Mouse (Mus musculus) kidney, adult 18-20 months (tissue): ENCODE results near the gene Ccdc122.

Experiments used
- DNase-seq: peaks from one replicate; pipeline ENCODE4 v3.0.0; 2021

Ccdc122 gene

DNA sequence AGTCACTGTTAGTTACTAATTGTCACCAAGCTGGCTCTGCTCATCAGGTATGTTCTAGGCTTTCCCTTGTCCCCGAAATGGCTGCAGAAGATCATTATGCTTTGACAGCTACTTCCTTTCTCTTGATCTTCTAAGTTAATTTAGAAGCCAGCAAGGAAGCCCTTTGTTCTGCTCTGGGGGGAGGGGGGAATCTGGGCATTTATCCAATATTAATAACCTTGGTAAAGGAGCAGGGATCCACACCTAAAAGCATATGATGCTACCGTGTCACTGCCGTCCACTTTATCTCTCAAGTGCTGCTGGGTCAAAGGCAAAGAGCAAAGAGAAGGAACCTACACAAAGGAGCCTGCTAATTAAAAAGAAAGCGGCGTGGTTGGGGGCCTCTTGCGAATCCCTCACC is 100.4 kb downstream of the Ccdc122 start:
- no peak for DNase-seq

DNA sequence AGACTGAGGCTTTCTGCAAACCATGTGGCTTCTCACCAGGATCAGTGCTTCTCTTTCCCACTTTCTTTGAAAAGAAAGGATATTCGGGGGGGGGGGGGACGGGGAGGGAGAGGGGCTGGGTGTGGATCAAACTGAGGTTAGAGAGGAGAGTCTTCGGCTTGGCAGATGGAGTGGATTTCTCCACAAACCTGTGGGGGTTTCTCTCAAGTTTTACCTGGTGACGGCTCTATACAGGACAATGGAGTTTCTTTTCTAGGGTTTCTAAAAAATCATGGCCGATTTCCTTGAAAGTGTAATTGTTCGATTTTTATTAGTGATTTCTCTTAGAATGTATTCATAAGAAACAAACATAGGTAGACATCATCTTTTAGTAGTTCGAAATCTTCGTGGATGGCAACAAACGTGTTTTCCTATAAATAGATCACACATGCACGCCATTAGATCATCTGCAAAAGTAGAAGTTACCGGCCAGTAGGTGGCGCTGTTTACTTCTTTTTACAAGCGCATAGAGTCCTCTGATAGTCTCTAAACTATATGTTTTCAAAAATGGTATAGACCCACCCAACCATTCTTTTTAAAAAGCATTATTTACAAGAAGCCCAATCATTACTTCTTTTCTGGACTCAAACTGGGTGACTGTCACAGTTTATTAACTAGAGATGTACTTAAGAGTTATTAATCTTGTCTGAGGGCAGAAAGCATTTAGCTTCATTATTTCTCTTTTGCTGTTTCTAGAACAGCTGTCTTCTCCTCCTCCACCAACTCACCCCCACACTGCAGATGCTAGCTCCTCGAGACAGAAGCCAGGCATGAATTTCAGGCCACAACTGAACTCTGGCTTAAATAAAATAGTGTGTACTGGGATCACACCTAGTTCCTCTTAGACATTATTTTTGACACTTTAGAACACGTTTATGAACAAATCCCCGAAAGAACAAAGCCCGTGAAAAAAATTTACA is 105.0 kb downstream of the Ccdc122 start:
- peak; percentile 68 for DNase-seq

DNA sequence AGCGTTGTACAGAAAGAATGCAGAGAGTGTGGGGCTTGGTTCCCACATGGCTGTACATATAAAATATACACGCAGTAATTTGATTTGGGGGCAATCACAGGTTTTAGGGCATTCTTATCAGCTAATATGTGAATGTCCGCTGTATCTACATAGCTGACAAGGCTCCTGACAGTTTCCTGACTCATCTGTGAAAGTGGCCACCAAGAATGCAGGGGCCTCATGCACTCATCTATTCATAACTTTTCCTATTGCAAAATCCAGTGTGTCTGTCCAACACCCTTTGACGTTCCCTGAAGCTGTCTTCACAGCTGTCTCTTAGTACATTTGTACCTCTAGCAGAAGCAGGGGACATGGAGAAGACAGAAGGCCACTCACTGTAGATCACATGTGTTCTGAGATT is 108.5 kb downstream of the Ccdc122 start:
- no peak for DNase-seq

DNA sequence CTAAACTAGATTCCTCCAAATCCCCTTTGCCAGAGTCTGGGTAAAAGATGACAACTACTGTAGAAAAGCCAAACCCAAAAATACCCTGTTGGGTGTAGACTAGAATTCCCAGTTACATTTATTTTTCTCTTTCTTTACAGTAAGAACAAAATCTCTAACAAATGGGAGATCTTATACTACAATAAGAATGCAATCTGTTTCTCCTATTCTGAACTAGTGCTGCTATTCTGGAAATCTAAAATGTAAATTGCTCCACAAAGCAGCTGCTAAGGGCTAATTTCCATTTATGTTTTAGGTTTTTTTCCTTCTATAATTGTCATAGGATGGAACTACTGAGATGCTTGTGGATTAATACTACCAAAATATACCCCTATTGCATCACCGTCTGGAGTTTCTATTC is 111.1 kb downstream of the Ccdc122 start:
- DNase-seq, result no peak

DNA sequence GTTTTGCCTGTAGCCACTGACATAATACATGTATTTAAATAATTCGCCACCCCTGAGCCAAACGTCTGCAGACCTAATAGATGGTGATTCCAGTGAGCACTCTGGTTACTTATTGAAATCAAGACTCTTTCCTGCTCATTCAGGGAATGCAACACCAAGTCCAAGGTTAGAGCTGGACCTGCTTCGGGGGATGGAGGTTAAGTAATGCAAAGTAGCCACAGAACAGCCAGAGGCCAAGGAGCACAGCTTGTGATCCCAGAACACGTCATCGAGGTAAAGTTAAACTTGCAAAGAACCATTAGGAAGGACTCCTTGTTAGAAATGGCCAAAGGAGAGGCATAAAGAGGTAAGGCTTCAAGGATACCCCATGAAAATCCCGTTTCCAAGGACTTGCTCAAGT is 114.0 kb downstream of the Ccdc122 start:
- peak; percentile 16 for DNase-seq

DNA sequence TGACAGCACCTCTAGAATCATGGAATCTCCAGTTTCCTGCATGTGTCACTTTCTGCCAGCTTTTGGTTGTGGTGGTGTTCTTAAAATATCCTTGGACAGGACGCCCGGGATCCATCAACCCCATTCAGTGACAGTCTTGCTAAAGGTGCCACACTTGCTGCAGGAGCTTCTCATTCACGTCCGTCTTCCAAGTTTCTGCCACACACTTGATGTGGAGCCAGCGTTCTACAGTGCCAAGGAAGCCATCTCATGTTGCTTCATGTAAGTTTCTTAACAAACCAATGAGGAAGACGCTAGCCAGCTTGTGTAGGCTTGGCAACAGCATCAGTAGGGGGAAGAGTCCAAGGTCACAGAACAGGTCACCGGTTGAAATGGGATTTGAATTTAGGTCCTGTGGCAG is 114.9 kb downstream of the Ccdc122 start:
- DNase-seq, result no peak

DNA sequence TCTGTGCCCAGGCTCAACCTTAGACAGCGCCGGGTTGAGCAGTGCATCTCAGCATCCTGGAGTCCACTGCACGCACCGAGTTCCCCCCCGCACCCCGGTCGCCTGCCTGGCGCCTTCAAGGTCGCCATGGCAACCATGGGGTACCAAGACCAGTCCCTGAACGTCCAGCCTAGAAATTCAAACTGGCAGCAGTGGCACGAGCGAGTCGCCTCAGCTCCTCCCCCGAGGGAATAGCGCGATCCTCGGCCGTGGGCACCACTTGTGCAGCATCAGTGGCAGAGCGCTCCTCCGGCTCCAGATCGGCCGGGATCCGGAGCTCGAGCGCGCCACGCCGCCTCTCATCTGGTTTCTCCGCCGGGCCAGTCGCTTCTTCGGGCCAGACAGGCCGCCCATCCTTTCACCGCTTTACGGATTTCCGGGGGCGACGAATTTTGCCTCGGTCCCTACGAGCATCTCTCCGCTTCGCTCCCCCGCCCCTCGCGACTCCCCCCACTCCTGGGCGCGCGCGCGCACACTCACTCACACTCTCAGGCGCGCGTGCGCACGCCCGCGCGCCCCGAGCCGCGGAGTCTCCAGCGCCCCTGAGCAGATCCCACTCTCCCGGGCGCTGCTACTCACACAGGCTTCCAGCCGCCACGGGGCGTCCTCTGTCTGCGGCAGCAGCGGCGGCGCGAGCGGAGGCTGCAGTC is 119.8 kb downstream of the Ccdc122 start, which contains the start of gene Enox1:
Enox1 (plus strand) TSS at position 542 of the 689 bp plus-strand sequence.
- peak; percentile 34 for DNase-seq

DNA sequence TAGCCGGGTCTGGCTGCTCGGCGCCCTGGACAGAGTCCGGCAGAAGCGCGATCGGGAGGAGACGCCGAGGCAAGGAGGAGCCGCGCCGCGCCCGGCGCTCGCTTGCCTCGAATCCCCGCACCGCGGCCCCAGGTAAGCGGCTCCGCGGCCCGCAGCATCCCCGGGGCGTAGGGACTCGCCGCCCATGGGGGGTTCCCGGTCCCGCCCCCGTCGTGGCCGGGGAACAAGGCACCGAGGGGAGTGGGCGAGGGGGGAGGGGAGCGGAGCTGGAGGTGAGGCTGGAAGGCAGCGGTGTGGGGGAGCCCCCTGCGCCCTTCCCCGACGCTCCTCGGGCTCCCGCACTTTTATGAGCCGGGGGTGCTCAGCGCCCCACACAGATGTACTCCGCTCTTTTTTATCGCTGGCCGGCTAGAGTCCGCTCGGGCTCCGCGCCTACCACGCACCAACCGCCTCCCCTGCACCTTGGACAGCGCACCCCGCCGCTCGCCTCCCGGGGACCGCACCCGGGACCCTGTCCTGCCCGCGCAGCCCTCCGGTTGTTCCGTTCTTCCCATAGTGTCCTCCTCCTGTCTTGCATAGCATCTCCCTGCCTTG is 120.4 kb downstream of the Ccdc122 start:
- DNase-seq, result no peak

DNA sequence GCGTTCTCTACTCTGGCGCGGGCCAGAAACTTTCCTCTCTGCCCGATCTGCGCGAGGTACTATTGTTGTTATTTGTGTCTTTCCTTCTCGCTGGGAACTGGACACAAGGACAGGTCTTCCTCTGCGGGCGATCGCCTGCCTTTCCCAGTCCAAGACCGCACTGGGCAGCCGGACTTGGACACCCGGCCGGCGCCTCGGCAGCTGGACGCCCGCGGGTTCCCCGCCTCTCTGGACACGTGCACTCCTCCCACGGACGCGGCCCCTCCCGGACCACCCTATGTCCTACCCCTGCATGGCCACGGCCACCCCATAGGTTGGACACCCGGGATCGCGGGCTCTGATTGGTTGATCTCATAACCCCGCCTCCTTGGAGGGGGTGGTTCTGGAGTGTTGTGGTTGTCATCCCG is 120.9 kb downstream of the Ccdc122 start:
- peak; percentile 52 for DNase-seq

DNA sequence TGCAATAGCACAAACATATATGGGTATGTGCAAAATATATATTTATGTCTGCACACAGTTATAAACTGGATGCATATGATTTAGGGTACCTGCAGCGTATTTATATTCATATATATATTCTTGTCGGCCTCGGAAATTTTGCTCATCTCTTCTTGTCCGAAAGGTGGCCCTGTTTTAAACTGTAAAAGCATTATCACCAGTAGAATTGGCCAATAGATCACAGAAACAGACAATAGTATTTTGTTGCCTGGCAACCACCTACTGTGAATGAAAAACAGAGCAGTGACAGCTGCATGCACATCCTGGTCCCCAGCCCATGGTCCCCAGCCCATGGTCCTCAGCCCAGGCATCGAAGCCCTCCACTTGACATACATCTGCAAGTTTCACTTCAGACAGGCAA is 122.8 kb downstream of the Ccdc122 start:
- DNase-seq, result no peak
